Mouse (Mus musculus) ovary, postnatal 14 days (tissue): ENCODE results near the gene Man2a2.

Experiments used
- DNase-seq: peaks from one replicate; pipeline ENCODE4 v3.0.0; 2022; ENCODE audit warnings: low spot score

The Man2a2 gene

GRCm38 (mm10) chr7:80369461-80369860 lies 1.7 kb downstream of the Man2a2 start:
- no peak for DNase-seq

- DNase-seq: no peak
Measured at GRCm38 (mm10) chr7:80368635-80369421, 2.3 kb downstream of the Man2a2 start.

- no peak for DNase-seq
Measured at GRCm38 (mm10) chr7:80368009-80368408, 3.2 kb downstream of the Man2a2 start.

GRCm38 (mm10) chr7:80367232-80367631 lies 3.9 kb downstream of the Man2a2 start:
- DNase-seq: no peak

DNA sequence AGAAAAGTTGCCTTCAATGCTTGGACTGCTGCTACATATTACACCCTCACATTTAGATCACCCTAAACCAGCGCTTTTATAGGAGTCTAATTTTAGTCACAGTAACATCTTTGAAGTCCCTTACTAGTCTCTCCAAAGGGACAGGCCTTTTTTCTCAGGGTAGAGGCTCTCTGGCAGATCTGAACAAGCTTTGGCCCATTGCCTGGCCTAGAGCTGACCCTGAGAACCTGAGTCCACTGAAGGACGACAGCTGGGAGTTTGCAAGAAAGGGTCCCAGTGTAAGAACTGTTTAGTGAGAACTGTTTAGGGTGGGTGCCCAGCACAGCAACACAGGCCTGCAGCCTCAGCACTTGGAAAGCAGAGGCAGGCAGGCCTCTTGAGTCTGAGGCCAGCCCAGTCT lies 5.4 kb downstream of the Man2a2 start:
- no peak for DNase-seq

- DNase-seq: no peak
Measured at GRCm38 (mm10) chr7:80360435-80360834, 10.7 kb downstream of the Man2a2 start.

GRCm38 (mm10) chr7:80358039-80358438 lies 13.1 kb downstream of the Man2a2 start:
- DNase-seq: no peak

DNA sequence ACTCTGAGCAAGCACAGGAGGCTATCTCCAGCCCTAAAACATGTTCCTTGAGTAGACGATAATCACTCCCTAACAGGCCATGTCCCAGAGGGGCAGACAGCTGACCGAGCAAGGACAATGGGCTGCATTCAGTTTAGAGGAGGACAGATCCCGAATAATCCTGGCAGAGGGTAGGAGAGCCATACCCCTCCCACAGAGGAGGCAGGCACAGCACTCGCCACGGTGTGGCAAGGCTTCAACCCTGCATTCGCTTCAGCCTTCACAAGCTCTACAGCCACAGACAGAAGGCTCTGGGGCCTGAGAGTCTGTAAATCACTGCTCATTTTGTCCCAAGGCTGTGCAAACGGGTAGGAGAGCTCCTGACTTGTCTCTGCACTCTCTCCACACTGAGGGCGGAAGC lies 14.0 kb downstream of the Man2a2 start:
- DNase-seq: no peak

DNA sequence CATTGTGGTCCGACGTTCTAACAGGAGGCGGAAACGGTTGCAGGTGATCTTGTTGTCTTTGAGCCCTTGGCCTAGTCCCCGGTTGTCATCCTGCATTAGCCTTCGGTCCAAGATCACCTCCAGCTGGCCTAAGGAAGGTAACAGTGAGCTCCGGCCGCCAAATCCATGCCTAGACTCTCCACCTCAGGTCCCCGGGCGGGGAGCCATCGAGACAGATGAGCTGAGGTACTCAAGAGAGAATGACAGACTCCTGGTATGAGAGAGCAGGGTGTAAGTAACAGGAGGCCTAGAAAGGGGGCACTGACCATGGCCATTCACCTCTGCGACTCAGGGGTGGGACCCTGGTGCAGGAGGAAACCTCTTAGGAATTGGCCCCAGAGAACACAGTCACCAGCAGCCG lies 14.8 kb downstream of the Man2a2 start:
- DNase-seq: no peak

DNA sequence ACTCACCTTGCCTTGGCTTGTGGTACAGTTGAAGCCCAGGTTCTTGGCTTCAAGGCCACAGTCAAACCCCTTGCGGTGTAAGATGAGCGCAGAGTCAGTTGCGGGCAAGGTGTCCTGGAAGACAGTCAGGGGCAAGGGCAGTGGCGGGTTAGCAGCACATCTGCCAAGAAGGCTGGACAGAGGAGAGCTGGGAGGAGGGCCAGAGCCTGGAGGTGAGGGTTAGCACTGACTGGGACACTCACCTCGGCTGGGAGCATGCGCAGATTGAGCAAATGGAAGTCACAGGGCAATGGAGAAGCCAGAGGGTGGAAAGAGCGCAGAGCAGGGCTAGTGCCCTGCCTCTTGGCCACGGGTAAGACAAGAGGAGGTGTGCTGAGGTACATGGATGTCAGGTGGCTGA lies 18.3 kb downstream of the Man2a2 start:
- no peak for DNase-seq

DNA sequence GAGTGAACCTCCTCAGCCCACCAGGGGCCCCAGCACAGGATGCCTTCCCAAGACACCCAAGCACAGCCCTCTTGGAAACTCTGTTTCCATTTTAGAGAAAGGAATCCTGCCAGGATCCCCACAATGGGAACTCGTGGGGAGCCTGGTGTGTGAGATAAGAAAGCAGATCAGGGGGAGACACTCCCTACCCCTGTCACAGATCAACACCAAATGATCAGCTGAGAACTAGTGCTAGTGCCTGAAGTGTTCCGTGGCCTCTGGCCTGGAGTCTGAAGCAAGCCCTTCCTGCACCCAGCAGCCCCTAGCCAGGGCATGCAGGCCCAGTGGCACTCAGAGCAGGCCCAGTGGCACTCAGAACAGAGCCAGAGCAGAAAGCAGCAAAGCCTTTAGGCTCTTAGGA lies 20.4 kb downstream of the Man2a2 start:
- DNase-seq: no peak

DNA sequence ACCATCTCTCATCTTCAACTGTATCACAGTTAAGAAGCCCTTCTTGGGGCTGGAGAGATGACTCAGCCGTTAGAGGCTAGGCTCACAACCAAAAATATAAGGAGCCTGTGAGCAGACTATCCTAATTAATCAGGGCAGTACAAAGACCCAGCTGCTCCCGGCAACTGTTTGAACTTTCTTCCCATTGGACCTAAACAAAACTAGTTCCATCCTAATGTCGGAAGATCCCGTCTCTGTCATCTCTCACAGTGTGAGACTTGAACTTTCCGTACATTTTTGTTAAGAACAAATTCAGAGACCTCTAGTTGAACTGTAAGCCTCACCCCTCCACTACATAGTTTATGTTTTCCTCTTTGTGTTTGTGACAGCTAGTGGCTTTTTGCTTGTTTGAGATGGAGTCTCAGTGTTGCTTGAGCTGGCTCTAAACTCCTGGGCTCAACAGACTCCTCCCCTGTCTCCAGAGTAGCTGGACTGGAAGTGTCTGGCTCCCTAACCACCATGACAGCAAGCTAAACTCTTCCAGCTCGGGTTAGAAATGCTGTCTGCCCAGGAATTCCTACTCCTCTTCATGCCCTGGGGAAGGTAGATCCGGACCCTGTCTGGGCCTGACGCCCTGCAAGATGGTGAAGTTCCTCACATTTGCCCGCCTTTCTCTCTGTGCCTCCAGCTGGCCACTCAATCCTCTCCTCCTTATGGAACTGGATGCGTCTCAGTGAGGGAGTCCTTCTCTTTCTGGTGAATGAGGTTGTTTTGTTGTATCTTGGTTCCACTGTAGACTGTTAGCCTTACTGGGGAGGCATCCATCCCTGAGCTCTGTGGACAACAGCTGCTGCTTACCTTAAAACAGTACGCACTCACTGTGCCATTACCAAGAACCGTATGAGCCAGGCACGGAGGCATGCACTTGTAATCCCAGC lies 23.2 kb downstream of the Man2a2 start:
- DNase-seq: no peak

DNA sequence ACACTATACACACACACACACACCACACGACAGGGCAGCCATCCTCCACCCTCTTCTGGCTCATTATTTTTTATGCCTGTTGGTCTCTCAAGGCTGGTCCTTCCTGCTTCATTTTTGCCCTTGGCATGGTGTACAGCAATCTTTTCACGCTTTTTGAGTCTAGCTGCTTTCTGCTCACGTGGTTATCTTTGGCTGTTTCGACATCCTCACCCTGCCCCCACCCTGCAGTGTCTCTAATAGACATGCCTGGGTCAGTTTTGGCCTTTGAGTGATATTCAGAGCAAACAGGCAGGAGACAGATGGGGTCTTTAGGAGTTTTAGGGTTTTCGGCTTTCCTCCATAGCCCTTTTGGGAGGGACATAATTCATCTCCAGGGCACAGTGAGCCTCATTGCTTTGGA lies 24.3 kb downstream of the Man2a2 start:
- no peak for DNase-seq

DNA sequence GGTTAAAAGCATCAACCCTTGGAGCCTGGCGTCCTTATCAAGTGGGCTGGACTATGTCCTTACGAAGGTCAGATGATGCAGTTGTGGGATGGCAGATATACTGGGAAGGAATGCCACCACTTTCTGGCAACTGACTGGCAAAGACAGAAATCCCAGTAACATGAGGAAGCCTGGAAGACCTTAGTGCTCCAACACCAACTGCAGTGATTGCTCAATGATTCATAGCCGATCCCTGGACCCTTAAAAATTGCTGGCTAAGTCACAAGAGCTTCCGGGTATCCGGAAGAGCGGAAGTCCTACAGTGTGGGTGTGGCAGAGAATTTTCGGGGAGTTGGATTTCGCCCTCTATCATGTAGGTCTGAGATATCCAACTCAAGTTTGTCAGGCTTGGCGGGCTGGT lies 25.0 kb downstream of the Man2a2 start:
- DNase-seq: no peak

DNA sequence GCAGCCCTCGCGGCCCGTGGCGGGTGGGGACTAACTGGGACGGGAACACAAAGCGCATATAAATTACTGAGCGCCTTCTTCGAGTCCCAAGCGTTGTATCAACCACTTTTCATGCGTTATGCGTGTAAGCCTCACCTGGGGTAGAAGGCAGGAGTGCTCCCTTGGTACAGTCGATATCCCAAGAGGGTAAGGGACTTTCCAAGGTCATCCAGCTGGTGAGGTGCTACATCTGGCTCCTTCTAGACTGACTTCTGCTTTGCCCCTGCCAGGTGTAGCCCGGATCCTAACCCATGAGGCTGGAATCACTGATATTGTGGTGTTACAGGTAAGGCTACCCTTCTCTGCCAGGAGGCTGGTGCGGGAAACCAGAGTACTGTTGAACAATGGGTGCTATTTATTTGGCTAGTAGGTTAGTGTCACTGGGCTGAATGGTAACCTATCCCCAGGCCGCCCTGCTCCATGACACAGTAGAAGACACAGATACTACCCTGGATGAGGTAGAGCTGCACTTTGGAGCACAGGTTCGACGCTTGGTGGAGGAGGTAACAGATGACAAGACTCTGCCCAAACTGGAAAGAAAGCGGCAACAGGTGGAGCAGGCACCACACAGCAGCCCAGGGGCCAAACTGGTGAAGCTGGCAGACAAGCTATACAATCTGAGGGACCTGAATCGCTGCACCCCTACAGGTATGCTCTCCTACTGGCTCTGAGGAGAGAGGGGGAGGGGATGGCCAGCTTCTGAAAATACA lies 27.7 kb downstream of the Man2a2 start:
- DNase-seq: no peak

DNA sequence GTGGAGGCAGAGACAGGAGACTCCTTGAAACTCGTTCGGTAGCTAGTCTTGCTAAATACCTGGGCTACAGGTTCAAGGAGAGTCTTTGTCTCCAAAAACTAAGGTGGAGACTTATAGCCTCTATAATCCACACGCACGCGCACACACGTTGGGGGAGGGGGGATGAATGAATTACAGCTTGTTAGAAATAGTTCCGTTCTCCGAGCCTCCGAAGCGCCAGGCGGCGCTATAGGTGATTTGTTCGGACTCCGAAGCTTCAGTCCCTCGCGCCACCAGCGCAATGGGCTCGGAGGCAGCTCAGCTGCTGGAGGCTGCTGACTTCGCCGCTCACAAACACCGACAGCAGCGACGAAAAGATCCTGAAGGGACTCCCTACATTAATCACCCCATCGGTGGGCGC lies 28.3 kb downstream of the Man2a2 start, which contains the start of gene Hddc3:
Gene Hddc3 (plus strand): TSS at position 247 of the 400 bp plus-strand sequence.
- peak; percentile 91 for DNase-seq

DNA sequence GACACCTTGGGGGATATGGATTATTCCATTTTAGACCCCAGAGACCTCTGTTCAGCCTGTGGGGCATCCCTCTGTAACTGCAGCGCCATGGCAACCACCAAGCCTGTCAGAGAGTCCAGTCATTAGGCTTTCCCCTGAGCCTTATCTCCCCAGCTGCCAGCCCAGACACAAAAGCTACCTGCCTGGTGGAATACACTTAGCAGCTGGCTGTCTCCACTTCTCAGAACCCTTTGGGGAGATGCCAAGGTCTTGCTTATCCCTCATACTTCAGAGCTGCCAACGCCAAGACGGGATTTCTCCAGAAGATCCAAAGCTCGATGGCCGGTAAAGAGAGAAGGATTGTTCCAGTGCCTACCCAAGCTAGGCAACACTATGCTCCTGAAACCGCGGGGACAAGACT lies 29.4 kb downstream of the Man2a2 start:
- DNase-seq: no peak

GRCm38 (mm10) chr7:80340793-80341192 lies 30.4 kb downstream of the Man2a2 start, which contains the start of gene Unc45a:
Gene Unc45a, minus strand, starts transcription at chr7:80341005.
- peak; percentile 41 for DNase-seq

DNA sequence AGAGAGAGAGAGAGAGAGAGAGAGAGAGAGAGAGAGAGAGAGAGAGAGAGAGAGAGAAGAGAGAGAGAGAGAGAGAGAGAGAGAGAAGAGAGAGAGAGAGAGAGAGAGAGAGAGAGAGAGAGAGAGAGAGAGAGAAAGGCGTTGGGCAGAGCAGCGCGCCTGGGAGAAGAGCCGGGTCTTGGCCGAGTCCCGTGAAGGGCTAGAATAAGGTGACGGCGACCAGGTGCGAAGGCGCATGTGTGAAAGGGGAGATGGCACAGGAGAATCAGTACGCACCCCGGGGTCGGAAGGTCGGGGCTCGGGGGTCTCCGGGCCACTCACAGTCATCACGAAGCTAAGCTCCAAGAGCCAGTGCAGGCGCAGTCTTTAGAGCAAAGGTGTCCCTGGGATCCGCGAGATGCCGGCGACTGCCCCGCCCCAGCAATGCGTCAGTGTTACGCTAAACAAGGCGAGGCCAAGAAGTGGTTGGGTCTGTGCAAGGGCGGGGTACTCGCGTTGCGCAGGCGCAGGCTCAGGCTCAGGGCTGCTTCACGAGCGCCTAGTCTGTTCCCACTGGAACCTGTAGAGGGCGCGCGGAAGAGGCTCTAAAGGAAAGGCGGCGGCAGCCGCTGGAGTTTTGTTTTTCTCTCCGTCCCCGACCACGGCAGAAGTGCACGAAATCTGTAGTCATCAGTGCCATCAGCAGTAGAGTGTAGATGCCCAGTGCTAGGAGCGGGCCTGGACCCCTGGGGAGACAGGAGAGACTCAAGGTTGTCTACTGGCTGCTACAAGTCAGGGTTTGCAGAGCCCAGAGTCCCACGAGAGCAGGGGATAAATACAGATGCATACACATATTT lies 31.2 kb downstream of the Man2a2 start:
- DNase-seq: peak; percentile 95

DNA sequence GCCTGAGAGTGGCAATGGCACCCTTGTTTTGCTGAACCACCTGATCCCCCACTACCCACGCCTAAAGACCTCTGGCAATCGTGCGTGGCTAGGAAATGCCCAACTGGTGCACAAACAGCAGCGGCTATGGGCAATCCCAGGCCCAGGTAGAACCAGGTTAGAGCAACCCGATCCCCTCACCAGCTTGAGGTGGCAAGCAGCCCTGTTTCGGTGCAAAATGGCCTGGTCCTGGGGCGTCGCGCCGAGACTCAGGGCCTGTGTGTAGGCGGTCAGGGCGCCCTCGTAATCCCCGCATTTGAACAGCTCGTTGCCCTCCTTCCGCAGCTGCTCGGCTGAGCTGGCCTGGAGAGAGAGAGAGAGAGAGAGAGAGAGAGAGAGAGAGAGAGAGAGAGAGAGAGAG lies 31.8 kb downstream of the Man2a2 start:
- DNase-seq: no peak

DNA sequence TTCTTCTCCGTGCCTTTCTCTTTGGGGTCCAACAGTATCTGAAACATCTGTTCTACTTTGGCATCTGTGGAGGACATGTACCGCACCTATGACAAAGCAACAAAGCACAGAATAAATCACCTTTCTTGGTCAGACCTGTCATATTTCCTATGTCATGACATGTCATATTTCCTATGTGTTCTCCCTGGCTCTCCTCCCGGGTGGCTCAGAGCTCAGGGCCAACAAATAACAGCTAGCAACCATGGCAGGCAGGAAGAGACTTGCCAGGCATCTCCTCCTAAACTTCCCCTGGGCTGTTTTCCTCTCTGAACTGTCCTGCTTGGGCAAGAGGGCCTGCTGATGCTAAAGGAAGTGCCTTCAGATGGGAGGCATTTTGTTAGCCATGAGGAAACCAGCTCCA lies 34.2 kb downstream of the Man2a2 start:
- DNase-seq: no peak
